Mouse (Mus musculus): ENCODE data around the gene Zfp791. TPM values are rescaled to one million over a fixed set of nuclear protein-coding genes. Genes with fewer than 3 reads are reported as not detected.
A peak's percentile ranks its signal among the peaks of the same experiment; 100 is the strongest.
"Not testable (repeated sequence)": the region's sequence is repeated elsewhere in the genome, so short reads cannot be mapped to it uniquely, and the experiment has no call there.

Zfp791 gene
- total RNA-seq (2015; ENCODE audit: low replicate concordance) (not detected in 2 replicates), total RNA-seq (2017; ENCODE audit: low replicate concordance) (not detected in 2 replicates)

DNA sequence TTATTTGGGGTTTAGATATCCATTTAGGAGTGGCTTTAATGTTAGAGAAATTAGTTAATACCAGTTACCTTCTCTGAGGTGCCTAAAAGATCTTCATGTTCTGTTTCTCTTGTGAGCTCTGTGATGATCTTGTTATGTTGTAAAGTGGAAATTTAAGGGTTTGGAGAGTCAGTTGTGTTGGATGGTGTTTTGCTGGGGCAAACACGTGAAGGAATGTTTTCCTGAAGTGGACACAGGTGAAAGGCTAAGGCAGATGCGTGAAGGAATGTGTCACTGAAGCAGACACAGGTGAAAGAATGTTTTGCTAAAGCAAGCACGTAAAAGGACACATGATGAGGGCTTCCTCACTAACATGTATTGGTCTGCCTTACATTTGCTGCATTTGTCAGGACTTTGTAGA is at the start of gene Zfp791:
Gene Zfp791, minus strand, starts transcription at position 101 of the 400 bp plus-strand sequence.
- ATAC-seq (replicated peaks; ENCODE audit: low FRiP score, poor library complexity, severe bottlenecking) = no peak

DNA sequence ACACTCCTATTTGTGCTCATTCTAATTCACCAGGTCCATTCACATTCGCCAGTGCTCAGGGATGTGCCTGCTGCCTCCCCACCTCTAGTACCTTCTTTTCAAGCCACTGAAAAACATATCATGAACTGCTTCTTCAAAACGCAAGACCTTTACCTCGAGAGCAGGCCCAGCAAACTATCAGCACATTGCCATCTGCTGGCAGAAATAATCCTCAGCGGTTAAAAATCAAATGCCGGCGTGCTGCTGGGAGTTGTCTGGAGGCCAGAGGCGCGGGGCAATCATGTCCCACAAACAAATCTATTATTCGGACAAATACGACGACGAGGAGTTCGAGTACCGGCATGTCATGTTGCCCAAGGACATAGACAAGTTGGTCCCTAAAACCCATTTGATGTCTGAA is 48.4 kb upstream of the Zfp791 start:
- ATAC-seq (replicated peaks; ENCODE audit: low FRiP score, poor library complexity, severe bottlenecking) = no peak

- no peak for ATAC-seq (replicated peaks; ENCODE audit: low FRiP score, poor library complexity, severe bottlenecking)
Observed at GRCm38 (mm10) chr8:85151624-85152023, 28.7 kb upstream of the Zfp791 start, which contains the start of gene Cks1brt. Cks1brt (plus strand) TSS chr8:85151924.

- ATAC-seq (replicated peaks; ENCODE audit: low FRiP score, poor library complexity, severe bottlenecking) = no peak
Observed at GRCm38 (mm10) chr8:85142516-85142915, 19.6 kb upstream of the Zfp791 start.

GRCm38 (mm10) chr8:85135690-85136089 is 12.8 kb upstream of the Zfp791 start:
- ATAC-seq (replicated peaks; ENCODE audit: low FRiP score, poor library complexity, severe bottlenecking) = peak; percentile 78

- no peak for ATAC-seq (replicated peaks; ENCODE audit: low FRiP score, poor library complexity, severe bottlenecking)
Observed at GRCm38 (mm10) chr8:85132335-85132734, 9.4 kb upstream of the Zfp791 start.

GRCm38 (mm10) chr8:85123691-85124090 is 796 bp upstream of the Zfp791 start:
- ATAC-seq (replicated peaks; ENCODE audit: low FRiP score, poor library complexity, severe bottlenecking) = no peak

- not testable (repeated sequence) for ATAC-seq (replicated peaks; ENCODE audit: low FRiP score, poor library complexity, severe bottlenecking)
Observed at GRCm38 (mm10) chr8:85120251-85120650, 2.6 kb downstream of the Zfp791 start.

GRCm38 (mm10) chr8:85119052-85119981 is 3.6 kb downstream of the Zfp791 start:
- ATAC-seq (replicated peaks; ENCODE audit: low FRiP score, poor library complexity, severe bottlenecking) = no peak

DNA sequence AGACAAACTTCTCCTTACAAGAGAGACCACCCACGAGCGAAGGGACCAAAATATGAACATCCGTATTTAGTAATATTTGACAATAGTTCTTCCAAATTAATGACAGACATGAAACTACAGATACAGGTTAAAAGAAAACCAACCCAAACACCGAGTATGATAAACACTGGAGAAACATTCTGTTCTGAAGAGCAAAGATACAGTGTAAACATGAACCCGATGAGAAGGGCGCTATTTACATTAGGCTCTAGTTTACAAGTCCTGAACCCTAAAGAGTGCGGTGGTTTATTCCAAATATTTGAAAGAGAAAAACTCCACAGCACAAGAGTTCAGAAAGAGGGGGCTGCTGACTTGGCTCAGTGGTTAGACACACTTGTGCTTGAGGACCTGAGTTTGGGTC is 5.9 kb downstream of the Zfp791 start:
- no peak for ATAC-seq (replicated peaks; ENCODE audit: low FRiP score, poor library complexity, severe bottlenecking)

DNA sequence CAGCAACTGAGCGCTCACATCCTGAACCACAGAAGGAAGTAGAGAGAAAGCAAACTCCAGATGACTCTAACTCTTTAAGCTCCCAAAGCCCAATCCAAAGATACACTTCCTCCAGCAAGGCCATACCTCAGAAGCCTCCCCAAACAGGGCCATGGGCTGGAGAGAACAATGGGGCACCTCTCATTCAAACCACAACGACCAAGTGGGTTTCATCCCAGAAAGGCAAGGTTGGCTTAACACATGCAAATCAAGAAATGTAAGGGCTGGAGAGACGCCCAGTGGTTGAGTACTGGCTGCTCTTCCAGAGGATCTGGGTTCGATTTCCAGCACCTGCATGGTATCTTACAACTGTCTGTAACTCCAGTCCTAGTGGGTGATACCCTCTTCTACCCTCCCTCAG is 7.4 kb downstream of the Zfp791 start:
- no peak for ATAC-seq (replicated peaks; ENCODE audit: low FRiP score, poor library complexity, severe bottlenecking)

DNA sequence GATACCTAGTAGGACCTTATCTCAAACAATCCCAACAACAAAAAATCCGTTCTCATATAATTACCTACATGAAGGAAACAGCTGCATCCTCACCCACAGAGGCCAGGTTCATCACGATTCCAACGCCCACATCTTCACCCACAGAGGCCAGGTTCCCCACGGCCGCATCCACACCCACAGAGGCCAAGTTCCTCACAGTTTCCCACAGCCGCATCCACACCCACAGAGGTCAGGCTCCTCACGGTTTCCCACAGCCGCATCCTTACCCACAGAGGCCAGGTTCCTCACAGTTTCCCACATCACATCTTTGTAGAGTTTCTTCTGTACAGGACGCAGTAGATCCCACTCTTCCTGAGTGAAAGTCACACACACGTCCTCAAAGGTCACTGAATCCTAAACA is 9.7 kb downstream of the Zfp791 start:
- ATAC-seq (replicated peaks; ENCODE audit: low FRiP score, poor library complexity, severe bottlenecking) = no peak

GRCm38 (mm10) chr8:85100076-85100665 is 22.7 kb downstream of the Zfp791 start:
- no peak for ATAC-seq (replicated peaks; ENCODE audit: low FRiP score, poor library complexity, severe bottlenecking)

GRCm38 (mm10) chr8:85096850-85097249 is 26.0 kb downstream of the Zfp791 start:
- ATAC-seq (replicated peaks; ENCODE audit: low FRiP score, poor library complexity, severe bottlenecking) = no peak

DNA sequence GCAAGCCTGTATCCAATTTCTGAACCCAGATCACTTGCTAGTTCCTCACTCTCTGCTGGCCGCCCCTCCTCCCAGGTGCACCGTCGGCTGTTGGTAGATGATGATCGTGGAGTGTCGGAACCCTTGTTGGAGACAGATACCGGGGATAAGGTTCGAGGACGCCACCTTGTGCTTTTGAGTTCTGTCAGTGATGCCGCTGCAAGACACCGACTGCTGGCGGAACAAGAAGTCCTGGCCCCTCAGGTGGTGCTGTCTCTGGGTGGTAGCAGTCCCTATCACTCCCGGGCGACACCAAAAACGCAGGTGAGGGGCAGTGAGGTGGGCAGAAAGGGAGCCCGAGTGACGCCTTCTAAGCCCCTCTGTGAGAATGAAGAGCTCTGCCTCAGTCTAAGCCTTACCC is 26.7 kb downstream of the Zfp791 start:
- no peak for ATAC-seq (replicated peaks; ENCODE audit: low FRiP score, poor library complexity, severe bottlenecking)

- ATAC-seq (replicated peaks; ENCODE audit: low FRiP score, poor library complexity, severe bottlenecking) = no peak
Observed at GRCm38 (mm10) chr8:85095566-85095965, 27.3 kb downstream of the Zfp791 start.

GRCm38 (mm10) chr8:85095051-85095450 is 27.8 kb downstream of the Zfp791 start:
- no peak for ATAC-seq (replicated peaks; ENCODE audit: low FRiP score, poor library complexity, severe bottlenecking)

GRCm38 (mm10) chr8:85091526-85092090 is 31.3 kb downstream of the Zfp791 start:
- no peak for ATAC-seq (replicated peaks; ENCODE audit: low FRiP score, poor library complexity, severe bottlenecking)

DNA sequence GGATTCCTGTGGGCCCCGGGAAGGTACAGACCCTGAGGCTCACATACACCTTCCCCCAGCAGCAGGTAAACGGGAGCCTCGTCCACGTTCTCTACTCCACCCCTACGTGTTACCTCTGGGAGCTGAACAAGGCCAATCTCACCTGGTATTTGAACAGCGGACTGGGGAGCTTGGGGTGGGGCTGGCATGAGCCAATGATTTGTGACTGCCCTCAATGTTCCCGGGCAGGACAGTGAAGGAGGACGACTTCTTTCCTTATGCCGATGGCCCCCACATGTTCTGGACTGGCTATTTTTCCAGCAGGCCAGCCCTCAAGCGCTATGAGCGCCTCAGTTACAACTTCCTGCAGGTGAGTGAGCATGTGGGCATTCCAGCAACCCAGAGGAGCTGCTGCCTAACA is 32.0 kb downstream of the Zfp791 start:
- no peak for ATAC-seq (replicated peaks; ENCODE audit: low FRiP score, poor library complexity, severe bottlenecking)

DNA sequence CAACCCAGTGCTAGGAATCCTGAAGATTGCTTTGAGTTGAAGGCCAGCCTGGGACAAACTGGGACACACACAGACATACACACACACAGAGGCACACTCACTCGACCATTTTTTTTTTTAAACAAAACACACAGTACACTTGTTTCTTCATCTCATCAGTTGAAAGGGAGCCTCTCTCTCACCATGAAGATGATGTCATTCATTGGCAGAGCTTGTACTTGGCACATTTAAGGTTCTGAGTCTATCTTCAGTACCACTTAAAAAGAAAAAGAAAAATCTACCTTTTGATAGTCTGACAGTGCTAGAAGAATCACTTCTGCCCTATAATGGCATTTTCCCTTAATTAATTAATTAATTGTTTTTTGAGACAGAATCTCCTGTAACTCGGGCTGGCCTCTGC is 34.1 kb downstream of the Zfp791 start:
- ATAC-seq (replicated peaks; ENCODE audit: low FRiP score, poor library complexity, severe bottlenecking) = no peak

GRCm38 (mm10) chr8:85086238-85086637 is 36.7 kb downstream of the Zfp791 start:
- ATAC-seq (replicated peaks; ENCODE audit: low FRiP score, poor library complexity, severe bottlenecking) = no peak
